Mouse (Mus musculus): Measurements from ENCODE around the gene Wasf1. TPM values are rescaled to one million over a fixed set of nuclear protein-coding genes. Genes with fewer than 3 reads are reported as not detected.

Gene Wasf1
- polyA plus RNA-seq, 1 experiment from 2014 or later = 55.3 TPM

DNA sequence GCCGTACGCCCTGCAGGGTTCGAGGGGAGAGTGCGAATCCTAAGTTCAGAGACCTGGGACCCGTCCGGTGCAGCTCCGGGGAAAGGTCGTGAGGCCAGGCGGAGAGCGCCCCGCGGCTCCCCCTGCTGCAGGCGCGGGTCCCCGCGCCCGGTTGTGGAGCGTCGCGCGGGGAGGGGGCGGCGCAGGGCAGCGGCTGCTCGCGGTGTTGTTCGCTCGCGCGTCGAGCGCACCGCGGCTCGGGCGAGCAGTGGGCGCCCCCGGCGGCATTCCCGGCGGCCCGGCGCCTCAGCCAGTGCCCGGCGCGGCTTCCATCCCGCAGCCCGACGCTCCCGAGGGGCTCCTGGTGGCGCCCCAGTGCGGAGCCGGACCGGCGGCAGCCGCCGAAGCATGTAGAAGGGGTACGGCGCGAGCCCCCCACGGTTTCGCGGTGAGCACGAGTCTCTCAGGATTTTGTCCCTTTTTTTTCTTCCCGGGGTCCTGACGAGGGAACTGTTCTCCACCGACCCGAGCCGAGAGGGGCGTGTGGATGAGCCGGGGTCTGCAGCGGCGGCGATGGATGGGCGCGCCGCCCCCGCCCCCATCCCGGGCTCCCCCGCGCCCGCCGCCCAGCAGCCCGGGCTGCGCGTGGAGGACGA, 486 bp downstream of the Wasf1 start:
- Histone ChIP-seq H3K4me3 (ENCODE audit: low read depth, low read length) (peak overlapping the region; percentile 95), H3K27ac (ENCODE audit: low read depth, low read length) (peak overlapping the region; percentile 96), H3K27me3 (ENCODE audit: control insufficient read depth, insufficient read depth, low read length) (no peaks in the 10 kb centered on the region), H3K9me3 (ENCODE audit: control insufficient read depth, low read length) (no peaks in the 10 kb centered on the region), H3K4me2 (peak overlapping the region; percentile 53), H3K36me3 (ENCODE audit: control insufficient read depth, insufficient read depth, low read length) (no peaks in the 10 kb centered on the region), H3K9ac (ENCODE audit: low read length) (peak overlapping the region; percentile 96), H3K4me1 (ENCODE audit: control insufficient read depth, insufficient read depth, low read length) (peaks cover 5% of the 10 kb centered on the region)
- WGBS = under 1% methylated on average over 69 of the region's 87 CpGs
- DNase-seq (ENCODE audit: low spot score, missing footprints) = peak; percentile 95
- peak; percentile 91 for ATAC-seq (ENCODE audit: low FRiP score)

- H3K27ac ChIP-seq (ENCODE audit: low read depth, low read length) = peak overlapping the region; percentile 96
- 0% methylated on average over 36 of the region's 40 CpGs for WGBS
- peak; percentile 3; the same call in 1 of the 2 replicates for ATAC-seq (ENCODE audit: low FRiP score)
Observed at GRCm38 (mm10) chr10:40884279-40884806, 1.1 kb downstream of the Wasf1 start.

DNA sequence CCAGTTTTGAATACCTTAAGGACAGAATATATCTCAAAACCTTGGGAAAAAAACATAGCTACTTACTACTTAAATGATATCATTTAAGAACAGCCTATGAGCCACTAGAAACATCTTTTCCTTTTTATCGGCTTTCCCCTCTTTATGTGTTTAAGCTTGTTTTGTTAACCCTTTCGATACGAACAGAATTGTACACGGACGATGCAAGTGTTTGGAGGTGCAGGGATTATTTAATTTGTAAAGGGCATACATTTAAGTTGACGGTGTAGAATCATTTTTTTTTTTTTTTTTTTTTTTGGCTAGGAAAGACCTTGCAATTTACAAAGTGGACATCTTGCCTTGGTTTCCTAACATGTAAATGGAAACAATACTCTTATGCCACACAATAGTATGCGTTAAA, 2.2 kb downstream of the Wasf1 start:
- H3K9me3 ChIP-seq (ENCODE audit: control insufficient read depth, low read length) = no peaks in the 10 kb centered on the region
- ATAC-seq (ENCODE audit: low FRiP score) (no peak), DNase-seq (ENCODE audit: low spot score, missing footprints) (peak; percentile 89)
- H3K27me3 ChIP-seq (ENCODE audit: control insufficient read depth, insufficient read depth, low read length) = no peaks in the 10 kb centered on the region
- H3K4me2 ChIP-seq = peak overlapping the region; percentile 43
- H3K36me3 ChIP-seq (ENCODE audit: control insufficient read depth, insufficient read depth, low read length) = no peaks in the 10 kb centered on the region
- peak overlapping the region; percentile 22; the same call in 1 of the 2 replicates for H3K4me3 ChIP-seq (ENCODE audit: low read depth, low read length)
- no peak overlapping the region for H3K27ac ChIP-seq (ENCODE audit: low read depth, low read length)
- peaks cover 5% of the 10 kb centered on the region for H3K4me1 ChIP-seq (ENCODE audit: control insufficient read depth, insufficient read depth, low read length)
- no peak overlapping the region for H3K9ac ChIP-seq (ENCODE audit: low read length)
- WGBS = 38% methylated on average over 7 of the region's 7 CpGs

More at GRCm38 (mm10) chr10:40884279-40884806, 1.1 kb downstream of the Wasf1 start:
- H3K4me3 ChIP-seq (ENCODE audit: low read depth, low read length) = peak overlapping the region; percentile 95
- peak overlapping the region; percentile 53 for H3K4me2 ChIP-seq
- no peaks in the 10 kb centered on the region for H3K9me3 ChIP-seq (ENCODE audit: control insufficient read depth, low read length)
- peak; percentile 97 for DNase-seq (ENCODE audit: low spot score, missing footprints)
- H3K36me3 ChIP-seq (ENCODE audit: control insufficient read depth, insufficient read depth, low read length) = no peaks in the 10 kb centered on the region
- peak overlapping the region; percentile 96 for H3K9ac ChIP-seq (ENCODE audit: low read length)
- H3K4me1 ChIP-seq (ENCODE audit: control insufficient read depth, insufficient read depth, low read length) = peaks cover 5% of the 10 kb centered on the region
- no peaks in the 10 kb centered on the region for H3K27me3 ChIP-seq (ENCODE audit: control insufficient read depth, insufficient read depth, low read length)

GRCm38 (mm10) chr10:40887316-40887715, 4.0 kb downstream of the Wasf1 start:
- Histone ChIP-seq H3K4me1 (ENCODE audit: control insufficient read depth, insufficient read depth, low read length) (peaks cover 3% of the 10 kb centered on the region), H3K27me3 (ENCODE audit: control insufficient read depth, insufficient read depth, low read length) (no peaks in the 10 kb centered on the region), H3K27ac (ENCODE audit: low read depth, low read length) (no peak overlapping the region), H3K36me3 (ENCODE audit: control insufficient read depth, insufficient read depth, low read length) (no peaks in the 10 kb centered on the region), H3K4me3 (ENCODE audit: low read depth, low read length) (no peak overlapping the region), H3K9ac (ENCODE audit: low read length) (no peak overlapping the region), H3K9me3 (ENCODE audit: control insufficient read depth, low read length) (no peaks in the 10 kb centered on the region), H3K4me2 (no peak overlapping the region)
- no peak for DNase-seq (ENCODE audit: low spot score, missing footprints)
- 43% methylated on average over 2 of the region's 2 CpGs for WGBS
- no peak for ATAC-seq (ENCODE audit: low FRiP score)

DNA sequence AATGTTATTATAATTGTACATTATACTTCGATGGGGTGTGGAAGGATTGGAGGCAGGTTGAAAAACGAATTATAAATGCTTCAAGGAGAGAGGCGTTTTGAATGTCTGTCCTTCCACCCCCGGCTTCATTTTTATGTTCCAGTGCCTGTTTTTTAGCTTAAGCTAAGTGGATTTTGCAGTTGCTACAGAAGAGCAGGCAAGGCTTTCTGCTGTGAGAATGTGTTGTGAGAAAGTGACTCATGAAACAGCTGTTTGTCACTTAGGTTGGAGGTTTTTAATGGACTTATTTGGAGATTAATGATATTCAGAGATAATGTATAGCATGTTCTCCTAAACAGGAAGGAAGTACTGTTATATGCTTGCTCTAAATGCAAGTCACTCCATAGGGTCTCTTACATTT, 5.9 kb downstream of the Wasf1 start:
- no peaks in the 10 kb centered on the region for H3K9me3 ChIP-seq (ENCODE audit: control insufficient read depth, low read length)
- DNase-seq (ENCODE audit: low spot score, missing footprints) (no peak), ATAC-seq (ENCODE audit: low FRiP score) (no peak)
- H3K4me2 ChIP-seq = no peak overlapping the region
- H3K27ac ChIP-seq (ENCODE audit: low read depth, low read length) = no peak overlapping the region
- 87% methylated on average over 4 of the region's 4 CpGs for WGBS
- no peaks in the 10 kb centered on the region for H3K27me3 ChIP-seq (ENCODE audit: control insufficient read depth, insufficient read depth, low read length)
- H3K9ac ChIP-seq (ENCODE audit: low read length) = no peak overlapping the region
- H3K36me3 ChIP-seq (ENCODE audit: control insufficient read depth, insufficient read depth, low read length) = no peaks in the 10 kb centered on the region
- no peak overlapping the region for H3K4me3 ChIP-seq (ENCODE audit: low read depth, low read length)
- peaks cover 3% of the 10 kb centered on the region for H3K4me1 ChIP-seq (ENCODE audit: control insufficient read depth, insufficient read depth, low read length)

GRCm38 (mm10) chr10:40895765-40896164, 12.5 kb downstream of the Wasf1 start:
- H3K4me2 ChIP-seq = no peak overlapping the region

DNA sequence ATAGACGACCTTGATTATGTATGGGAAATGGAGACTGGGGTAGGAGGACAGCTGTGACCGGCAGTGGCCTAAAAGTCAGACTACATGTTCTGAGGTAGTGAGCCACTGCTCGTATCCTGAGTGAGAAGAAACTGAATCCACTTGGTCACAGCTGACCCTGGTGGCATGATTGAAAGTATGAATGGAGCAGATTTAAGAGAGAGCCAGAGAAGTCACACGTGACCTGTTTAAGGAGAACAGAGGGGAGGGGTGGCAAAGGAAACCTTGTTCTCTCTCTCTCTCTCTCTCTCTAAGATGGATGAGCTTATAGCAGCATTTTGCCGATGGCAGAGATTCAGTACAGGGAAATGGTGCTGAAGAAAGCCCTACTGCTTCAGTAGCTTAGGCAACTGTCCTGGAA, 13.4 kb downstream of the Wasf1 start:
- ATAC-seq (ENCODE audit: low FRiP score) = no peak
- no peaks in the 10 kb centered on the region for H3K9me3 ChIP-seq (ENCODE audit: control insufficient read depth, low read length)
- no peaks in the 10 kb centered on the region for H3K4me1 ChIP-seq (ENCODE audit: control insufficient read depth, insufficient read depth, low read length)
- H3K36me3 ChIP-seq (ENCODE audit: control insufficient read depth, insufficient read depth, low read length) = no peaks in the 10 kb centered on the region
- no peak overlapping the region for H3K4me2 ChIP-seq
- H3K27ac ChIP-seq (ENCODE audit: low read depth, low read length) = no peak overlapping the region
- 66% methylated on average over 5 of the region's 5 CpGs for WGBS
- no peaks in the 10 kb centered on the region for H3K27me3 ChIP-seq (ENCODE audit: control insufficient read depth, insufficient read depth, low read length)
- H3K4me3 ChIP-seq (ENCODE audit: low read depth, low read length) = no peak overlapping the region
- no peak overlapping the region for H3K9ac ChIP-seq (ENCODE audit: low read length)
- DNase-seq (ENCODE audit: low spot score, missing footprints) = no peak

More at GRCm38 (mm10) chr10:40895765-40896164, 12.5 kb downstream of the Wasf1 start:
- DNase-seq (ENCODE audit: low spot score, missing footprints) (peak; percentile 69), ATAC-seq (ENCODE audit: low FRiP score) (no peak)
- Histone ChIP-seq H3K9ac (ENCODE audit: low read length) (no peak overlapping the region), H3K36me3 (ENCODE audit: control insufficient read depth, insufficient read depth, low read length) (no peaks in the 10 kb centered on the region), H3K27me3 (ENCODE audit: control insufficient read depth, insufficient read depth, low read length) (no peaks in the 10 kb centered on the region), H3K4me1 (ENCODE audit: control insufficient read depth, insufficient read depth, low read length) (no peaks in the 10 kb centered on the region), H3K27ac (ENCODE audit: low read depth, low read length) (no peak overlapping the region), H3K9me3 (ENCODE audit: control insufficient read depth, low read length) (no peaks in the 10 kb centered on the region), H3K4me3 (ENCODE audit: low read depth, low read length) (no peak overlapping the region)
- WGBS = 96% methylated on average over 12 of the region's 12 CpGs

DNA sequence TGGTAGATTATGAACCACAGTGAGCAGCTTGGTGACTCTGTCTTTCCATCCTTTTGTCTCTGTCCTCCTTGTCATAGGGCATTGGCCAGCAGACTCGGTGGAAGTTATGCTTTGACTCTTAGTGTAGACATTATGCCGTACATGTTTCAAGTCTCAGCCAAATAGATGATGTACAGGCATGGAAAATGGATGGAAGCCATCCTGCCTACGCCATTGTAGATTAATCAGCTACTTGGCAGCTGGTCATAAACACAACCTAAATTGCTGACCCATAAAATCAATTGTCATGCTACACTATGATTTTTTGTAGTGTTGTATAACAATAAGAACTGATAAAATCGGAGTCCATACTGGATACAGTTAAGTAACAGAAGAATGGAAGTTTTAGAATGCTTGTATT, 18.5 kb downstream of the Wasf1 start:
- DNase-seq (ENCODE audit: low spot score, missing footprints) = no peak
- Histone ChIP-seq H3K9ac (ENCODE audit: low read length) (no peak overlapping the region), H3K4me1 (ENCODE audit: control insufficient read depth, insufficient read depth, low read length) (no peaks in the 10 kb centered on the region), H3K9me3 (ENCODE audit: control insufficient read depth, low read length) (no peaks in the 10 kb centered on the region), H3K36me3 (ENCODE audit: control insufficient read depth, insufficient read depth, low read length) (no peaks in the 10 kb centered on the region), H3K27me3 (ENCODE audit: control insufficient read depth, insufficient read depth, low read length) (no peaks in the 10 kb centered on the region), H3K4me3 (ENCODE audit: low read depth, low read length) (no peak overlapping the region), H3K4me2 (no peak overlapping the region), H3K27ac (ENCODE audit: low read depth, low read length) (no peak overlapping the region)
- ATAC-seq (ENCODE audit: low FRiP score) = no peak
- WGBS = 93% methylated on average over 4 of the region's 4 CpGs

DNA sequence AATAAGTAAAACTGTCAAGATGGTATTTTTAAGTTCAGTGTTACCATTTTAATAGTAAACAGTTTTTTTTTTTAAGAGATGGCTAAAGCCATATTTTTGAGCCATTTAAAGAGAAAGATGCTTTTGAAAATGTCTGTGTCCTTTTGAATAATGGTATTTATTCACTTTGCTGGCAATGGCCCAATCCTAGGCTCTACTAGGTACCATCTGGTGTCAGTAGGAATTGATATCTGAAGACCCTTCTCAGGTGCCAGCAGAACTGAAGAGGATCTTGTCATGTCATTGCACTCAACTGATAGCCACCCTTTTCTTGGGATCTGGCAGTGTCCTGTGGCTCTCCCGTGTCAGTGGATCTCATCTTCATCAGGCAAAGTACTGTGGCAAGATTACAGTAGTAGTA, 22.9 kb downstream of the Wasf1 start:
- no peaks in the 10 kb centered on the region for H3K9me3 ChIP-seq (ENCODE audit: control insufficient read depth, low read length)
- H3K4me3 ChIP-seq (ENCODE audit: low read depth, low read length) = no peak overlapping the region
- ATAC-seq (ENCODE audit: low FRiP score) (no peak), DNase-seq (ENCODE audit: low spot score, missing footprints) (no peak)
- no peak overlapping the region for H3K27ac ChIP-seq (ENCODE audit: low read depth, low read length)
- H3K27me3 ChIP-seq (ENCODE audit: control insufficient read depth, insufficient read depth, low read length) = no peaks in the 10 kb centered on the region
- H3K9ac ChIP-seq (ENCODE audit: low read length) = no peak overlapping the region
- no peaks in the 10 kb centered on the region for H3K4me1 ChIP-seq (ENCODE audit: control insufficient read depth, insufficient read depth, low read length)
- WGBS = 93% methylated on average over 1 of the region's 1 CpGs
- no peaks in the 10 kb centered on the region for H3K36me3 ChIP-seq (ENCODE audit: control insufficient read depth, insufficient read depth, low read length)
- no peak overlapping the region for H3K4me2 ChIP-seq
